Mouse (Mus musculus): ENCODE measurements around the gene Mphosph9. TPM values are rescaled to one million over a fixed set of nuclear protein-coding genes. Genes with fewer than 3 reads are reported as not detected.

The Mphosph9 gene
- polyA plus RNA-seq, 2 experiments, result 3.4 to 4.2 TPM

- H3K4me1 ChIP-seq (replicated peaks; ENCODE audit: control insufficient read depth in 2 of 2, insufficient read depth in 2 of 2, low read length in 1 of 2), result peaks cover 13 to 41% of the 10 kb centered on the region in 2 experiments
- DNase-seq (ENCODE audit: low read depth in 3 of 3, low spot score in 3 of 3) (no peak), ATAC-seq (ENCODE audit: insufficient read depth) (no peak)
- H3K36me3 ChIP-seq (replicated peaks; ENCODE audit: control insufficient read depth, insufficient read depth, low read depth), result no peaks in the 10 kb centered on the region
- no peak overlapping the region for H3K27ac ChIP-seq
- TF ChIP-seq CTCF (IDR thresholded peaks at IDR 0.05; ENCODE audit: low read depth) (no peak), EP300 (IDR thresholded peaks at IDR 0.05; ENCODE audit: low read depth) (no peak)
- no peaks in the 10 kb centered on the region for H3K9me3 ChIP-seq (ENCODE audit: control insufficient read depth, low read length)
- H3K9ac ChIP-seq (replicated peaks), result no peak overlapping the region
- WGBS (ENCODE audit: insufficient replicate concordance), result 86% methylated on average over 8 of the region's 8 CpGs
- H3K27me3 ChIP-seq (ENCODE audit: control insufficient read depth, insufficient read depth, low read length), result no peaks in the 10 kb centered on the region
- no peak overlapping the region for H3K4me2 ChIP-seq (ENCODE audit: low read depth)
- no peak overlapping the region for H3K4me3 ChIP-seq (ENCODE audit: insufficient read depth in 1 of 2, low read depth in 2 of 2, low read length in 2 of 2)
Measured at GRCm38 (mm10) chr5:124211234-124211633, 116.5 kb downstream of the Mphosph9 start.

GRCm38 (mm10) chr5:124210281-124211016 is 117.3 kb downstream of the Mphosph9 start:
- no peak overlapping the region for H3K27ac ChIP-seq
- H3K9me3 ChIP-seq (ENCODE audit: control insufficient read depth, low read length), result no peaks in the 10 kb centered on the region
- no peaks in the 10 kb centered on the region for H3K36me3 ChIP-seq (replicated peaks; ENCODE audit: control insufficient read depth, insufficient read depth, low read depth)
- DNase-seq (ENCODE audit: low read depth in 3 of 3, low spot score in 3 of 3) (no peak), ATAC-seq (ENCODE audit: insufficient read depth) (peak; percentile 3; the same call in 1 of the 2 replicates)
- H3K27me3 ChIP-seq (ENCODE audit: control insufficient read depth, insufficient read depth, low read length), result no peaks in the 10 kb centered on the region
- no peak overlapping the region for H3K9ac ChIP-seq (replicated peaks)
- peak overlapping the region; percentile 41; the same call in 1 of the 2 replicates for H3K4me2 ChIP-seq (ENCODE audit: low read depth)
- no peak overlapping the region for H3K4me3 ChIP-seq (ENCODE audit: insufficient read depth in 1 of 2, low read depth in 2 of 2, low read length in 2 of 2)
- H3K4me1 ChIP-seq (replicated peaks; ENCODE audit: control insufficient read depth in 2 of 2, insufficient read depth in 2 of 2, low read length in 1 of 2), result peaks cover 13 to 45% of the 10 kb centered on the region in 2 experiments
- TF ChIP-seq CTCF (IDR thresholded peaks at IDR 0.05; ENCODE audit: low read depth), result peak; percentile 22; the same call in 1 of the 2 replicates
- TF ChIP-seq EP300 (IDR thresholded peaks at IDR 0.05; ENCODE audit: low read depth), result no peak
- WGBS (ENCODE audit: insufficient replicate concordance), result 57% methylated on average over 18 of the region's 18 CpGs

GRCm38 (mm10) chr5:124209850-124210249 is 117.9 kb downstream of the Mphosph9 start:
- peak overlapping the region; percentile 59 for H3K27ac ChIP-seq
- WGBS (ENCODE audit: insufficient replicate concordance), result 19% methylated on average over 6 of the region's 6 CpGs
- no peaks in the 10 kb centered on the region for H3K36me3 ChIP-seq (replicated peaks; ENCODE audit: control insufficient read depth, insufficient read depth, low read depth)
- TF ChIP-seq CTCF (IDR thresholded peaks at IDR 0.05; ENCODE audit: low read depth) (no peak), EP300 (IDR thresholded peaks at IDR 0.05; ENCODE audit: low read depth) (peak; percentile 76)
- ATAC-seq (ENCODE audit: insufficient read depth) (peak; percentile 81), DNase-seq (ENCODE audit: low read depth in 3 of 3, low spot score in 3 of 3) (peak in 2 of 3 experiments; percentile 53 to 58)
- peaks cover 13 to 46% of the 10 kb centered on the region in 2 experiments for H3K4me1 ChIP-seq (replicated peaks; ENCODE audit: control insufficient read depth in 2 of 2, insufficient read depth in 2 of 2, low read length in 1 of 2)
- no peak overlapping the region for H3K4me3 ChIP-seq (ENCODE audit: insufficient read depth in 1 of 2, low read depth in 2 of 2, low read length in 2 of 2)
- H3K9ac ChIP-seq (replicated peaks), result peak overlapping the region; percentile 29
- H3K27me3 ChIP-seq (ENCODE audit: control insufficient read depth, insufficient read depth, low read length), result no peaks in the 10 kb centered on the region
- H3K4me2 ChIP-seq (ENCODE audit: low read depth), result peak overlapping the region; percentile 41
- H3K9me3 ChIP-seq (ENCODE audit: control insufficient read depth, low read length), result no peaks in the 10 kb centered on the region

- peaks cover 19 to 51% of the 10 kb centered on the region in 2 experiments for H3K4me1 ChIP-seq (replicated peaks; ENCODE audit: control insufficient read depth in 2 of 2, insufficient read depth in 2 of 2, low read length in 1 of 2)
- H3K4me2 ChIP-seq (ENCODE audit: low read depth), result no peak overlapping the region
- no peak overlapping the region for H3K27ac ChIP-seq
- H3K36me3 ChIP-seq (replicated peaks; ENCODE audit: control insufficient read depth, insufficient read depth, low read depth), result no peaks in the 10 kb centered on the region
- TF ChIP-seq EP300 (IDR thresholded peaks at IDR 0.05; ENCODE audit: low read depth) (no peak), CTCF (IDR thresholded peaks at IDR 0.05; ENCODE audit: low read depth) (no peak)
- 63% methylated on average over 8 of the region's 8 CpGs for WGBS (ENCODE audit: insufficient replicate concordance)
- H3K9me3 ChIP-seq (ENCODE audit: control insufficient read depth, low read length), result no peaks in the 10 kb centered on the region
- DNase-seq (ENCODE audit: low read depth in 3 of 3, low spot score in 3 of 3) (no peak), ATAC-seq (ENCODE audit: insufficient read depth) (no peak)
- no peaks in the 10 kb centered on the region for H3K27me3 ChIP-seq (ENCODE audit: control insufficient read depth, insufficient read depth, low read length)
- no peak overlapping the region for H3K4me3 ChIP-seq (ENCODE audit: insufficient read depth in 1 of 2, low read depth in 2 of 2, low read length in 2 of 2)
- no peak overlapping the region for H3K9ac ChIP-seq (replicated peaks)
Measured at GRCm38 (mm10) chr5:124208030-124208429, 119.7 kb downstream of the Mphosph9 start.

- no peaks in the 10 kb centered on the region for H3K36me3 ChIP-seq (replicated peaks; ENCODE audit: control insufficient read depth, insufficient read depth, low read depth)
- WGBS (ENCODE audit: insufficient replicate concordance), result 64% methylated on average over 13 of the region's 13 CpGs
- H3K27me3 ChIP-seq (ENCODE audit: control insufficient read depth, insufficient read depth, low read length), result no peaks in the 10 kb centered on the region
- no peak overlapping the region for H3K4me3 ChIP-seq (ENCODE audit: insufficient read depth in 1 of 2, low read depth in 2 of 2, low read length in 2 of 2)
- no peak overlapping the region for H3K27ac ChIP-seq
- TF ChIP-seq CTCF (IDR thresholded peaks at IDR 0.05; ENCODE audit: low read depth), result no peak
- no peak for TF ChIP-seq EP300 (IDR thresholded peaks at IDR 0.05; ENCODE audit: low read depth)
- H3K4me2 ChIP-seq (ENCODE audit: low read depth), result no peak overlapping the region
- H3K9ac ChIP-seq (replicated peaks), result no peak overlapping the region
- DNase-seq (ENCODE audit: low read depth in 3 of 3, low spot score in 3 of 3) (no peak), ATAC-seq (ENCODE audit: insufficient read depth) (no peak)
- no peaks in the 10 kb centered on the region for H3K9me3 ChIP-seq (ENCODE audit: control insufficient read depth, low read length)
- H3K4me1 ChIP-seq (replicated peaks; ENCODE audit: control insufficient read depth in 2 of 2, insufficient read depth in 2 of 2, low read length in 1 of 2), result peaks cover 22 to 57% of the 10 kb centered on the region in 2 experiments
Measured at GRCm38 (mm10) chr5:124206481-124207038, 121.2 kb downstream of the Mphosph9 start.
